Mouse (Mus musculus) kidney, postnatal 14 days (tissue): ENCODE results near the gene Ttc27.

Experiments used
- DNase-seq: peaks from one replicate; pipeline ENCODE4 v3.0.0; 2022; ENCODE audit warnings: mixed read lengths

Gene Ttc27

GRCm38 (mm10) chr17:74846031-74846891, 128.7 kb downstream of the Ttc27 start:
- peak; percentile 61 for DNase-seq

GRCm38 (mm10) chr17:74850216-74850615, 132.7 kb downstream of the Ttc27 start:
- no peak for DNase-seq

GRCm38 (mm10) chr17:74859298-74859697, 141.8 kb downstream of the Ttc27 start:
- DNase-seq: no peak

GRCm38 (mm10) chr17:74860180-74860993, 142.9 kb downstream of the Ttc27 start:
- no peak for DNase-seq

GRCm38 (mm10) chr17:74863845-74864244, 146.3 kb downstream of the Ttc27 start:
- DNase-seq: no peak

GRCm38 (mm10) chr17:74864790-74865548, 147.4 kb downstream of the Ttc27 start:
- no peak for DNase-seq

GRCm38 (mm10) chr17:74865694-74866564, 148.4 kb downstream of the Ttc27 start:
- no peak for DNase-seq

- peak; percentile 87 for DNase-seq
Measured at GRCm38 (mm10) chr17:74866565-74867507, 149.3 kb downstream of the Ttc27 start.

- no peak for DNase-seq
Measured at GRCm38 (mm10) chr17:74868185-74868907, 150.8 kb downstream of the Ttc27 start.

- no peak for DNase-seq
Measured at GRCm38 (mm10) chr17:74869556-74869955, 152.0 kb downstream of the Ttc27 start.

GRCm38 (mm10) chr17:74870177-74871160, 152.9 kb downstream of the Ttc27 start:
- DNase-seq: no peak

- no peak for DNase-seq
Measured at GRCm38 (mm10) chr17:74872567-74872966, 155.0 kb downstream of the Ttc27 start.

- DNase-seq: no peak
Measured at GRCm38 (mm10) chr17:74873756-74874155, 156.2 kb downstream of the Ttc27 start.

- DNase-seq: peak; percentile 48
Measured at GRCm38 (mm10) chr17:74875740-74876139, 158.2 kb downstream of the Ttc27 start.

- DNase-seq: no peak
Measured at GRCm38 (mm10) chr17:74876954-74877353, 159.4 kb downstream of the Ttc27 start.

GRCm38 (mm10) chr17:74879768-74880167, 162.2 kb downstream of the Ttc27 start:
- DNase-seq: no peak

GRCm38 (mm10) chr17:74887039-74887438, 169.5 kb downstream of the Ttc27 start:
- no peak for DNase-seq

- peak; percentile 1 for DNase-seq
Measured at GRCm38 (mm10) chr17:74888836-74889534, 171.5 kb downstream of the Ttc27 start.
